Mouse (Mus musculus) right cerebral cortex, postnatal 14 days (tissue): ENCODE measurements at regions not wholly inside any gene's neighbourhood (a gene's known extent, or its start where the extent isn't known, plus 50 kb on each side); places are given as distances from the start of the nearest gene placed in this dataset.

Experiments
- DNase-seq: peaks from one replicate; pipeline ENCODE4 v3.0.0; 2022

- DNase-seq: no peak
These were observed 91.9 kb upstream of the Smad3 start for GRCm38 (mm10) chr9:63849564-63850315.

GRCm38 (mm10) chr9:63843883-63844485, 86.2 kb upstream of the Smad3 start:
- DNase-seq: peak; percentile 66

- no peak for DNase-seq
These were observed 85.6 kb upstream of the Smad3 start for GRCm38 (mm10) chr9:63843431-63843830.

GRCm38 (mm10) chr9:63841102-63841501, 83.3 kb upstream of the Smad3 start:
- DNase-seq: no peak

DNA sequence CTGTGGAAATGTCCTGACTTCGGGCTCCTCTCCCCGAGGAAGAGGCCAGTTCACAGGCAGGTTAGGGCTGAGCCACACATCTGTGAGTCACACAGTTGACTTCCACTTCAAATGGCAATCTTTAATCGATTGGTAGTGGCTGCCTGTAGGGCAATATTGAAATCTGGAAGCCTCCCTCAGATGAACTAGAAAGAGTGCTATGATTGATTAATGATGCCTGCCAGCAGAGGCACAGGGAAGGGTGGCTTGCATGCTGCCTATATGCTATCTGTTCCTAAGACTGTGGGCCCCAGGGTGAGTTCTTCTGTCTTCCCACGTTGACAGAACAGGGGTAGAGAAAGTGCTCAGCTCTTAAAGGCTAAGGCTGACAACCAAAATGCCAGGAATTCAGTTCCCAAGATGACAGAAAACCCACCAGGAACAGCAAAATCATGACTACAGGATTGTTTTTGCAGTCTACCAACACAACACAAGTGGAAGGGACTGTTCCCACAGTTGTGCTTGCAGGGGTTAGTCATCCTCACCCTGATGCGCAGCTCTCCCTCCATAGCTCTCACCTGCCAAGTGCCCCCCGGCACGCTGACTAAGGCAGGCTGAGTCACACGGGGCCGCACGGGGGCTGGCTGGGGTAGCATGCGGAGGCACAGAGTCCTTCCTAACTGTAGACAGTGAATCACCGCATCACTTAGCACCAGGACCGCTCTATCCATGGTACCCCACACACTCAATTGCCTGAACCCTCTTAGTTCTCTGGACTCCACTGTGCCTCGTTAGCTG, 81.4 kb upstream of the Smad3 start:
- no peak for DNase-seq

DNA sequence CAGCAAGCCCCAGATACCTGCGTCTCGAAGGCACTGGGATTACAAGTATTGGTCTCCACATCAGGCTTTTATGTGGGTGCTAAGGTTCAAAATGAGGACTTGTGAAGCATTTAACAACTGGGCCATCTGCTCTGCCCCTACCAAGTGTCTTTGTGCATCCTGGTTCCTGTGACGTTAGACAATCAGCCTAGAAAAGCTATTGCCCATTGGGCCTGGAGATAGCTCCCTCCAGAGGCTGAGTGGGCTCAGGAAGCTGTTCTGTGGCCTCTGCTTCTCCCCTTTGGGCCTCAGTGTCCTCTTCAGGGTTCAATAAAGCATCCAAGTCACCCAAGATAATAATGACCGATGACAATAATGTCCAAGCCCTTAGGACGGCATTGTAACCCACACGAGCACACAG, 79.8 kb upstream of the Smad3 start:
- DNase-seq: no peak

- no peak for DNase-seq
These were observed 78.9 kb upstream of the Smad3 start for GRCm38 (mm10) chr9:63836565-63837284.

- DNase-seq: no peak
These were observed 78.2 kb upstream of the Smad3 start for GRCm38 (mm10) chr9:63836036-63836435.

DNA sequence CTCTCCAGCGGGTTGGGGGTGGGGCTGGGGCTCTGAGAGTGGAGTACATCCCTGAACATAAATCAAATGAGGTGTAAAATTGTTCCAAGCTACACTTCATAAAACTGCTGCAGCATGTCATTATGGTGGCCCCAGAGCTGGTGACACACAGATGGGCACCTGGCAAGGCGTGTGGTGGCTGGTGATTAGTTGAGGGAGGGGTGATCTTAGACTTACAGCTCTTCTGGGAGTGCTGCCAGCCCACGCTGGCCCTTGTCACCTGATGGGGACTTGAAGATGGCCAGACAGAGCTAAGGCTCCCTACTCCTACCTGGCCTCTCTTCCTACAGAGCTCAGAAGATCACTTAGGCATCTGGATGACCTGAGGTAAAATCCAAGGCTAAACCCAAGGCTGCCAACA, 76.6 kb upstream of the Smad3 start:
- no peak for DNase-seq

GRCm38 (mm10) chr9:63818163-63818562, 60.4 kb upstream of the Smad3 start:
- DNase-seq: no peak

DNA sequence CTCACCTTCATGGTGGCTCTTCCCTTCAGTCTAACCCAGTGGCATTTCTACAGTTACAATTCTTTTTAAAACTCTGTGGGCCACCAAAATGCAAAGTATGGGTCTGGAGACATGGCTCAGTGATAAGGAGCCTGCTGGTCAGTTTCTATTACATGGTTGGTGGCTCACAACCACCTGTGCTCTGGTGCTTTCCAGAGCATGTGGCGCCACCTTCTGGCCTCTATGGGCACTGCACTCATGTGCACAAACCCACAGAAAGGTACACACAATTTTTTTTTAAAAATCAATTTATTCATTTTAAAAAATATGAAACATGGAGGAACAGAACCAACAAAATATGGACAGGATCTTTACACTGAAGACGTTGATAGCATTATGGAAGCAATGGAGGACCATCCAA, 58.7 kb upstream of the Smad3 start:
- no peak for DNase-seq

GRCm38 (mm10) chr9:63809901-63810587, 52.2 kb upstream of the Smad3 start:
- DNase-seq: no peak
